Mouse (Mus musculus) MEL-GATA-1-ER (cell line): ENCODE data around the gene Anapc5.

Experiments used
- DNase-seq: peaks from one replicate; pipeline ENCODE4 v3.0.0-alpha.2; 2012; ENCODE audit warnings: low read depth; ENCODE audit errors: extremely low read depth

The Anapc5 gene

DNA sequence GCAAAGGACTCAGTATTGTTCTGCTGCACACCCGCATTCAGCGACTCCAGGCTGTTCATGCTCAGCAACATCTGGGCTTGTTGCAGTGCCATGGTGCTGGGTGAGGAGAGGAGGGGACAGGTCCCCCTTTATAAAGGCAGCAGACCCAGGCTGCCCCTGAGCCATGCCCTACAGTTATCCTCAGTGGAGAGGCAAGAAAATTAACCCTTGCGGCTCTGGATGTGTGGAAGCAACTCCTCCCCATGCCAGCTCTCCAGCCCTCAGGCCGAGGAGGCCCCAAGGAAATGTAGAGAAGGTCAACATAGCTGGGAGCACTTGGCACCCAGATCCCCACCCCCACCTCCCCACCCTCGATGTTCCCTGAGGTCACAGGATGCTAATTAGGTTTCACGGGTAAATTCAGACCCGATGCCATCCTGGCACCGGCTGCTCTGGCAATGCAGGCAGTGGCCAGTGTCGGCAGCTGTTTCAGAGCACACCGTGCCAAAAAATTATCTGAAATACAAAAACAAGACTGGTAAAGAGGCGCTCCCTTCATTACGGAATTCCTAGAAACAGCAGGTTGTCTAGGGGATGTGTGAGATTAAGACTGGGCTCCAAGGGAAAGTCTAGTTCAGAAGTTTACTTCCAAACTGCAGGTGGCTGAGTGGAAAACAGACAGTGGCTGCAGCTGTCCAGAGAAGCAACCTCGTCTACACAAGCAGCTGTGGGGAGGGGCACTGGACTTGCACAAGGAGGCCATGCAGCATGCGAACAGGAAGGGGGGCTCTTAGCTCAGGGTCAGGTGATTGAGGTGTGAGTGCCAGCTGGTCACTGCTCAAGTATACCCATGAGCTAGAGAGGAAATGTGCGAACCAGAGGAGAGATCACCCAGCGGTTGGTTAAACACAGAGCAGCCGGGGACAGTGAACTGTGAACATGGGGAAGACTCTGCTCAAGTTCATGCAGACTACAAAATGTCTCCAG lies 21.5 kb downstream of the Anapc5 start:
- no peak for DNase-seq

GRCm38 (mm10) chr5:122798557-122799378 lies 22.4 kb downstream of the Anapc5 start:
- DNase-seq = peak; percentile 57

- no peak for DNase-seq
Observed at GRCm38 (mm10) chr5:122797866-122798265, 23.3 kb downstream of the Anapc5 start.

DNA sequence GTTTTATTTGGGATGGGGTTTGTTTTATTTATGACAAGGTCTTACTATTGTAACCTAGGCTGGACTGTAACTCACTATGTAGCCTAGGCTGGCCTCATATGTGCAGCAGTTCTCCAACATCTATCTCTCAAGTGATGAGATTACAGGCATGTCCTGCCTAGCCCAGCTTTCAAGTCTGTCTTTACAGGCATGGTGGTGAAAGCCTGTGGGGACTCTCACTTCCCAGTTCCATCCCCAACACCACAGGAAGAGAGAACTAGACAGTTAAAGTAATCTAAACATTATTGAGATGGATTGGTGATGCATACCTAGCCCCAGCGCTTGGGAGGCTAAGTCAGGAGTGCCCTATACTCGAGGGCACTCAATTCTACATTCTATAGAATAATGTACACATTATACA lies 32.4 kb downstream of the Anapc5 start:
- no peak for DNase-seq

- DNase-seq = no peak
Observed at GRCm38 (mm10) chr5:122786035-122786819, 34.9 kb downstream of the Anapc5 start.

DNA sequence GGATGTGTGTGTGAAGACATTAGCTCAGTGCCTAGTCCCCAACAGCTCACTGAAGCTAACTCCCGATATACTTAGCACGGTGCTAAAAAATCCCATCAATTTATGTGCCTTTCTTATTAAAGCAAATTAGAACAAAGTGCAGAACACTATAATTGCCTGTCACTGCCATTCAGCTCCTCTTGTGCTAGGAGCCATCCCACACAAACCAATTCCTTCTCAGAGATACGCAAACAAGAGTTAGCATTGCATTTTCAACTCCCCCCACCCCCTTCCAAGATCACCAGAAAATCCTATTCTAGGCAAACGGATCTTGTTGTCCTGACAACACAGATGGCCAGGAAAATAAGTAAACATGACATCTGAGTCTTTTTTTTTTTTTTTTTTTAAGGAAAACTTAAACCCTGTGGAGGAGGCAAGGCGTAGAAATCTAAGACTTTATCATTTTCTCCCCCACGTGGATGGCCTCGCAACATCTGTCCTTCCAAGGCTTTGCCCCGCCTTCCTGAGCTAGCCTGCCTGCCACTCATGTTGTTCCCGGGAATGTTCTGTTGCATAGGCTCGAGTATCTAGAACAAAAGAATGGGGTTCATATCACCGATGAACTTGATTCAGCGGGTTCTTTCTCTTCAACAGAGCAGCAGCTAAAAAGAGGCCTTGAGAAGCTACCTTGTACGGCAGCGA lies 37.3 kb downstream of the Anapc5 start:
- no peak for DNase-seq

- no peak for DNase-seq
Observed at GRCm38 (mm10) chr5:122782066-122782465, 39.1 kb downstream of the Anapc5 start.

DNA sequence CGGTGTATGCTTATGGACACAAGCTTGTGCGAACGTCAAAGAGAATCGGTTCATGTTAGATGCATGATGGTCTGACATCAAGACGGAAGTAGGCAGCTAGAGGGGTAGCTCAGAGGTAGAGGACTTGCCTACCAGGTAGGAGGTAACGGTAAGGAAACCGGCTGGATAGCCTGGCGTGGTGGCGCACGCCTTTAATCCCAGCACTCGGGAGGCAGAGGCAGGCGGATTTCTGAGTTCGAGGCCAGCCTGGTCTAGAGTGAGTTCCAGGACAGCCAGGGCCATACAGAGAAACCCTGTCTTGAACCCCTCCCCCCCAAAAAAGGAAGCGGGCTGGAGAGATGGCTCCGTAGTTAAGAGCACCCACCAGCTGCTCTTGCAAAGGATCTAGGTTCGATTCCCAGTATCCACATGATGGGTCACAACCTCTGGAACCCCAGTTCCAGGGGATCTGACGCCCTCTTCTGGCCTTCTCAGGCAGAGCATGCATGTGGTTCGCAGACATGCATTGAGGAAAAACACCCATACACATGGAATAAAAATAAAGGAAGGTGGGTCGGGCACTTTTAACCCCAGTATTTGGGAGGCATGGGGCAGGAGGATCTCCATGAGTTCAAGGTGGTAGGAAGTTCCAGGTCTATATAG lies 40.2 kb downstream of the Anapc5 start:
- DNase-seq = no peak

DNA sequence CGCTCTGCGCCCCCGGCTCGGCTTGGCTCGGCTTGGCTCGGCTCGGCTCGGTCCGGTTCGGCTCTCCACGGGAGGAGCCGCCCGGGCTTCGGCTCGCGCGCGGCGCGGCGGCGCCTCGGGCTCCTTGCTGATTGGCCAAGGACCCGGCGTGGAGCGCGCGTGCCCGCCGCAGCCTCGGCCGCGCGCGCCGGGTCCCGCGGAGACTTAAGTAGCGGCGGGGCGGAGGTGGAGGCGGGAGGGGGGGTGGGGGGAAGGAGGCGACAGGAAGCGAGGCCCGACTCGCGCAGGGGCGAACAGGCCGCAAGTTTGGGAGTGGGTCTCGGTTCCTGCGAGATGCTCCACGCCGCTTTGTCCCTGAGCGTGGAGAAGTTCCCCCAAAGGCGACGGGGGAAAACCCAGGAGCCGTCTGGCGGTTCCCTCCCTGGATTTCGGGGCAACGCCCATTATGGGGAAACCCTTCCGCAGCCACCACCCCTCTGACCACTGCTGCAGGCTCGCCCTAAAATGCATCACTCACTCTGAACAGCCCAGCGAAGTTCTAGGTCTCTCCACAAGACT lies 41.8 kb downstream of the Anapc5 start, which contains the start of gene Camkk2:
TSS of gene Camkk2 (minus strand) at position 133 of the 558 bp plus-strand sequence.
- DNase-seq = no peak

DNA sequence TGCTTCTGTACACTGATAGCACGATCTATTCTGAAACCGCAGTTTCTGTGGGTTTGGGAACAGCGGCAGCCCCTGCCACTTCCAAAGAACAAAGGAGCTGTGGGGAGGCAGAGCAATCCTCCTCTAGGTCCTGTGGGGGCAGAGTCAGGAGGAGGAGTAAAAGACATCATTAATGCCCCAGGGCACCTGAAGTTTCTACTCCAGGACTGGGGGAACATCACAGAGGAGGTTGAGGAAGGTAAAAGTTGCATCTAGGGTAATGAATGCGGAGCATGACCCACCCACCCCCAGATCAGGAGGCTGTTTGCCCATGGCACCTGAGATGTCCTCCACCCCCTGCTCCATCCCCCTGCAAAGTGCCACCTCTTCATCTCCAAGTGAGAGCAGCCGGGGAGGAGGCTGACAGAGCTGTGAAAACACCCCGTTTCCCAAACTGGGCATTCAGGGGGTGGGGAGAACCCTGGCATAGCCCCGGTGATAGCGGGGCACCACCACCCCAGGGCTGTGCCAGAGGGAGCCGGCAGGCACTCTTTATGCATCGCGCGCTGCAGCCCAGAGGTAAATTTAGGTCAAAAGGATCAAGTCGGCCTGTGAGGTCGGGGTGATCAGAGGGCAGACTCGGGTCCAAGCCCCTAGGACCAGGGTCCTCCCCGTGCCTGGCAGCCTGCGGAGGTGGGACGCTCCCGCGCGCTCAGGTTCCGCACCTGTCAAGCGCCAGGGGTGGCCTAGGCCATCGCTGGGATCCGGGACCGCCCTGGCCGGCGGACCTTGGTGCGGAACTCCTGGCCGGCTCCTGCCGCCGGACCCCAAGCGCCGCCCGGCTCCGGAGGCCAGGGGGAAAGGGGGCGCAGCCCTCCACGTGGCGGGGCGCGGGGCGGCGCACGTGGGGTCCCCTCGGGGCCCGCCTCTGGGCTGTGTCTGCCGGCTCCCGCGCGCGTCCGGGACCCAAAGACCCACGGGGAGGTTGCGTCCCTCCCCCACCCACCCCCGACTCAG lies 42.6 kb downstream of the Anapc5 start:
- DNase-seq = no peak

GRCm38 (mm10) chr5:122777322-122777721 lies 43.8 kb downstream of the Anapc5 start:
- no peak for DNase-seq

- no peak for DNase-seq
Observed at GRCm38 (mm10) chr5:122775646-122776286, 45.4 kb downstream of the Anapc5 start.

GRCm38 (mm10) chr5:122774743-122775611 lies 46.2 kb downstream of the Anapc5 start:
- peak; percentile 95 for DNase-seq

GRCm38 (mm10) chr5:122773756-122774155 lies 47.4 kb downstream of the Anapc5 start:
- no peak for DNase-seq

DNA sequence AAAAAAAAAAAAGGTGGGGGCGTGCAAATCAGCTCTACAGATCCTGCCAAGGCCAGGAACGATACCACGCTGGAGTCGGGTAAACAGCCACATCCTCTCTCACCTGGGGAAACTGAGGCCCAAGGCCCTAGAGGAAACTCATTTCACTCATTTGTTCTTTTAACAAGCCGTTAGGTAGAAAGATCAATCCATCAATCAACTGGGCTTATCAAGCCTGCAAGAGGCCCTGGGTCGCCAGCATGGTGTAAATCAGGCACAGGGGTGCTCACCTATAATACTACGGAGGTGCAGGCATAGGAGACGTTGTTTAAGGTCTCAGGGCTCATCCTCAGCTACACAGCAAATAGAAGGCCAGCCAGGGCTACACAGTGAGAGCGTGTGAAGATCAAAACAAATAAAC lies 49.7 kb downstream of the Anapc5 start:
- DNase-seq = no peak

DNA sequence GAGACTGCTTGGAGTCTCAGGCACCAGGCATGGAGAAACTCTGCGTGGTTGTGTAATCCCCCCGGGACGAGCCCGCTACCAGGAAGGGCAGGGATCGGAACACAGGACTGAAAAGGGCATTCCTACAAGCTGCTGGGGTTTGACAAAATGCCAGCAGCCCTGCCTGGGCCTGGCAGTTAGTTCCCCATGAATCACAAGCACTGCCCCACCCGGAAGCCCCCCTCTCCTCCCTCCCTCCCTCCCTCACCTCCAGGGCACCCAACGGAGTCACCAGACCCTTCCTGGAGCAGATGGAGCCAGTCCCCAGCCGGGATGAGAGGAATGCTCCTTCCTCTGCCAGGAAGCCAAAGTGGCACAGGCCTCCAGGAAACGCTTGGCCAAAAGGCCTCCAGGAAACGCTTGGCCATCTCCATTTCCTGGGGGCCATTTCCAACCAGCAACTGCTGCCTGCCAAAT lies 50.3 kb downstream of the Anapc5 start:
- no peak for DNase-seq

DNA sequence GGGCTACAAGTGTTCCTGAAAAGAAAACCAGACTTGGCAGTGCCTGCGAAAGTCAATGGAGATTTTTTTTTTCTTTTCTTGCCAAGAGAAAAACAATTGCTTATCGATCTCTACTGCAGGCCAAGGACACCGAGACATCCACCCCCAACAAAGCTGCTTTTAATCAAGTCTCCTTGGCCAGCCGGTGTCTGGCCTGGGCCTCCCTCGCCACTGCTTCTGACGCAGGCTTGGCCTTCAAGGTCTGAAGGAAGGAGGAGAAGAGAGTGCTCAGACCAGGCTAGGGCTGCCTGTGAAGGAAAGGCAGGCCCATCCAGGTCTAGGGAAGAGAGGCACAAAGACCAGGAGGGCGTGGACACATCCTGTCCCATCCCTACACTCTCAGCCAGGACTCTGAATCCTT lies 50.8 kb downstream of the Anapc5 start:
- DNase-seq = no peak
